Mouse (Mus musculus): ENCODE measurements at regions not wholly inside any gene's neighbourhood (a gene's known extent, or its start where the extent isn't known, plus 50 kb on each side); places are given as distances from the start of the nearest gene placed in this dataset.

- no peak for ATAC-seq
Observed at GRCm38 (mm10) chr1:73233041-73233440, 217.3 kb upstream of the Tnp1 start.

GRCm38 (mm10) chr1:73230611-73231010, 214.9 kb upstream of the Tnp1 start:
- WGBS, result 74% methylated on average over 1 of the region's 1 CpGs
- H3K27me3 ChIP-seq (replicated peaks; ENCODE audit: control insufficient read depth, insufficient read depth, low read length), result no peaks in the 10 kb centered on the region
- H3K4me3 ChIP-seq (ENCODE audit: low read depth, low read length), result no peak overlapping the region

More at GRCm38 (mm10) chr1:73233041-73233440, 217.3 kb upstream of the Tnp1 start:
- Histone ChIP-seq H3K4me2 (ENCODE audit: low read length) (no peak overlapping the region), H3K36me3 (ENCODE audit: control insufficient read depth, insufficient read depth, low read length) (no peaks in the 10 kb centered on the region), H3K4me1 (ENCODE audit: control insufficient read depth, insufficient read depth, low read length) (no peaks in the 10 kb centered on the region), H3K4me3 (ENCODE audit: low read depth, low read length) (no peak overlapping the region), H3K27ac (ENCODE audit: low read depth, low read length) (no peak overlapping the region), H3K27me3 (replicated peaks; ENCODE audit: control insufficient read depth, insufficient read depth, low read length) (no peaks in the 10 kb centered on the region), H3K9ac (ENCODE audit: low read length) (no peak overlapping the region), H3K9me3 (replicated peaks; ENCODE audit: control insufficient read depth, low read length) (peaks cover 6% of the 10 kb centered on the region; the same call in 1 of the 2 replicates)
- 82% methylated on average over 3 of the region's 3 CpGs for WGBS
- no peak for DNase-seq (ENCODE audit: low spot score)

GRCm38 (mm10) chr1:73227246-73227645, 211.5 kb upstream of the Tnp1 start:
- H3K4me3 ChIP-seq (ENCODE audit: low read depth, low read length), result no peak overlapping the region
- no peak for DNase-seq (ENCODE audit: low spot score)
- H3K4me2 ChIP-seq (ENCODE audit: low read length), result no peak overlapping the region
- no peaks in the 10 kb centered on the region for H3K27me3 ChIP-seq (replicated peaks; ENCODE audit: control insufficient read depth, insufficient read depth, low read length)
- H3K27ac ChIP-seq (ENCODE audit: low read depth, low read length), result no peak overlapping the region
- 91% methylated on average over 8 of the region's 8 CpGs for WGBS
- peaks cover 6% of the 10 kb centered on the region; the same call in 1 of the 2 replicates for H3K9me3 ChIP-seq (replicated peaks; ENCODE audit: control insufficient read depth, low read length)
- ATAC-seq, result no peak
- no peaks in the 10 kb centered on the region for H3K4me1 ChIP-seq (ENCODE audit: control insufficient read depth, insufficient read depth, low read length)
- H3K36me3 ChIP-seq (ENCODE audit: control insufficient read depth, insufficient read depth, low read length), result no peaks in the 10 kb centered on the region
- H3K9ac ChIP-seq (ENCODE audit: low read length), result no peak overlapping the region

More at GRCm38 (mm10) chr1:73230611-73231010, 214.9 kb upstream of the Tnp1 start:
- H3K4me1 ChIP-seq (ENCODE audit: control insufficient read depth, insufficient read depth, low read length), result no peaks in the 10 kb centered on the region
- no peak overlapping the region for H3K9ac ChIP-seq (ENCODE audit: low read length)
- ATAC-seq (no peak), DNase-seq (ENCODE audit: low spot score) (no peak)
- H3K9me3 ChIP-seq (replicated peaks; ENCODE audit: control insufficient read depth, low read length), result peaks cover 6% of the 10 kb centered on the region; the same call in 1 of the 2 replicates
- no peaks in the 10 kb centered on the region for H3K36me3 ChIP-seq (ENCODE audit: control insufficient read depth, insufficient read depth, low read length)
- no peak overlapping the region for H3K4me2 ChIP-seq (ENCODE audit: low read length)
- no peak overlapping the region for H3K27ac ChIP-seq (ENCODE audit: low read depth, low read length)

GRCm38 (mm10) chr1:73221863-73222262, 206.2 kb upstream of the Tnp1 start:
- 57% methylated on average over 2 of the region's 2 CpGs for WGBS
- H3K4me1 ChIP-seq (ENCODE audit: control insufficient read depth, insufficient read depth, low read length), result no peaks in the 10 kb centered on the region
- H3K9ac ChIP-seq (ENCODE audit: low read length), result no peak overlapping the region
- H3K36me3 ChIP-seq (ENCODE audit: control insufficient read depth, insufficient read depth, low read length), result no peaks in the 10 kb centered on the region
- DNase-seq (ENCODE audit: low spot score), result no peak
- no peak overlapping the region for H3K27ac ChIP-seq (ENCODE audit: low read depth, low read length)
- H3K4me3 ChIP-seq (ENCODE audit: low read depth, low read length), result no peak overlapping the region
- no peak overlapping the region for H3K4me2 ChIP-seq (ENCODE audit: low read length)
- no peaks in the 10 kb centered on the region for H3K27me3 ChIP-seq (replicated peaks; ENCODE audit: control insufficient read depth, insufficient read depth, low read length)
- no peak for ATAC-seq
- H3K9me3 ChIP-seq (replicated peaks; ENCODE audit: control insufficient read depth, low read length), result no peaks in the 10 kb centered on the region

GRCm38 (mm10) chr1:73214305-73214946, 198.7 kb upstream of the Tnp1 start:
- no peak overlapping the region for H3K27ac ChIP-seq (ENCODE audit: low read depth, low read length)
- H3K9me3 ChIP-seq (replicated peaks; ENCODE audit: control insufficient read depth, low read length), result no peaks in the 10 kb centered on the region
- ATAC-seq (no peak), DNase-seq (ENCODE audit: low spot score) (no peak)
- no peaks in the 10 kb centered on the region for H3K4me1 ChIP-seq (ENCODE audit: control insufficient read depth, insufficient read depth, low read length)
- H3K4me3 ChIP-seq (ENCODE audit: low read depth, low read length), result no peak overlapping the region
- 88% methylated on average over 5 of the region's 5 CpGs for WGBS
- no peak overlapping the region for H3K4me2 ChIP-seq (ENCODE audit: low read length)
- no peaks in the 10 kb centered on the region for H3K27me3 ChIP-seq (replicated peaks; ENCODE audit: control insufficient read depth, insufficient read depth, low read length)
- no peak overlapping the region for H3K9ac ChIP-seq (ENCODE audit: low read length)
- no peaks in the 10 kb centered on the region for H3K36me3 ChIP-seq (ENCODE audit: control insufficient read depth, insufficient read depth, low read length)

GRCm38 (mm10) chr1:73207421-73207820, 191.7 kb upstream of the Tnp1 start:
- no peak for ATAC-seq
- Histone ChIP-seq H3K27ac (ENCODE audit: low read depth, low read length) (no peak overlapping the region), H3K4me2 (ENCODE audit: low read length) (no peak overlapping the region), H3K9me3 (replicated peaks; ENCODE audit: control insufficient read depth, low read length) (no peaks in the 10 kb centered on the region), H3K36me3 (ENCODE audit: control insufficient read depth, insufficient read depth, low read length) (no peaks in the 10 kb centered on the region), H3K27me3 (replicated peaks; ENCODE audit: control insufficient read depth, insufficient read depth, low read length) (no peaks in the 10 kb centered on the region), H3K4me1 (ENCODE audit: control insufficient read depth, insufficient read depth, low read length) (no peaks in the 10 kb centered on the region), H3K4me3 (ENCODE audit: low read depth, low read length) (no peak overlapping the region), H3K9ac (ENCODE audit: low read length) (no peak overlapping the region)
- DNase-seq (ENCODE audit: low spot score), result no peak
- 87% methylated on average over 8 of the region's 8 CpGs for WGBS

GRCm38 (mm10) chr1:73205788-73206187, 190.1 kb upstream of the Tnp1 start:
- no peaks in the 10 kb centered on the region for H3K27me3 ChIP-seq (replicated peaks; ENCODE audit: control insufficient read depth, insufficient read depth, low read length)
- no peak overlapping the region for H3K4me3 ChIP-seq (ENCODE audit: low read depth, low read length)
- ATAC-seq, result no peak
- H3K9me3 ChIP-seq (replicated peaks; ENCODE audit: control insufficient read depth, low read length), result no peaks in the 10 kb centered on the region
- 86% methylated on average over 1 of the region's 1 CpGs for WGBS
- no peak overlapping the region for H3K9ac ChIP-seq (ENCODE audit: low read length)
- H3K4me2 ChIP-seq (ENCODE audit: low read length), result no peak overlapping the region
- H3K4me1 ChIP-seq (ENCODE audit: control insufficient read depth, insufficient read depth, low read length), result no peaks in the 10 kb centered on the region
- no peak overlapping the region for H3K27ac ChIP-seq (ENCODE audit: low read depth, low read length)
- DNase-seq (ENCODE audit: low spot score), result no peak
- H3K36me3 ChIP-seq (ENCODE audit: control insufficient read depth, insufficient read depth, low read length), result no peaks in the 10 kb centered on the region

GRCm38 (mm10) chr1:73200112-73200511, 184.4 kb upstream of the Tnp1 start:
- Histone ChIP-seq H3K36me3 (ENCODE audit: control insufficient read depth, insufficient read depth, low read length) (no peaks in the 10 kb centered on the region), H3K27me3 (replicated peaks; ENCODE audit: control insufficient read depth, insufficient read depth, low read length) (no peaks in the 10 kb centered on the region), H3K9me3 (replicated peaks; ENCODE audit: control insufficient read depth, low read length) (no peaks in the 10 kb centered on the region), H3K4me1 (ENCODE audit: control insufficient read depth, insufficient read depth, low read length) (no peaks in the 10 kb centered on the region), H3K27ac (ENCODE audit: low read depth, low read length) (no peak overlapping the region), H3K9ac (ENCODE audit: low read length) (no peak overlapping the region), H3K4me3 (ENCODE audit: low read depth, low read length) (no peak overlapping the region), H3K4me2 (ENCODE audit: low read length) (no peak overlapping the region)
- ATAC-seq, result no peak
- DNase-seq (ENCODE audit: low spot score), result no peak
- 82% methylated on average over 2 of the region's 2 CpGs for WGBS

GRCm38 (mm10) chr1:73190832-73191231, 175.1 kb upstream of the Tnp1 start:
- Histone ChIP-seq H3K36me3 (ENCODE audit: control insufficient read depth, insufficient read depth, low read length) (no peaks in the 10 kb centered on the region), H3K27ac (ENCODE audit: low read depth, low read length) (no peak overlapping the region), H3K9ac (ENCODE audit: low read length) (no peak overlapping the region), H3K4me3 (ENCODE audit: low read depth, low read length) (no peak overlapping the region), H3K4me1 (ENCODE audit: control insufficient read depth, insufficient read depth, low read length) (no peaks in the 10 kb centered on the region), H3K27me3 (replicated peaks; ENCODE audit: control insufficient read depth, insufficient read depth, low read length) (no peaks in the 10 kb centered on the region), H3K9me3 (replicated peaks; ENCODE audit: control insufficient read depth, low read length) (no peaks in the 10 kb centered on the region), H3K4me2 (ENCODE audit: low read length) (no peak overlapping the region)
- WGBS, result 84% methylated on average over 5 of the region's 5 CpGs
- DNase-seq (ENCODE audit: low spot score) (no peak), ATAC-seq (no peak)

Data from forebrain, embryonic 14.5 days (tissue).